Mouse (Mus musculus) Patski (cell line): ENCODE measurements around the gene Map2k5. TPM values are rescaled to one million over a fixed set of nuclear protein-coding genes. Genes with fewer than 3 reads are reported as not detected.

Source experiments
- ATAC-seq: fragments of 100-300 bp; one replicate; pipeline ENCODE4 v1.8.0; 2021
- CTCF ChIA-PET: fragments of 350-600 bp; sonication (Branson Sonifier 250); formaldehyde crosslinking; loops from one replicate; lab custom pipeline; 2022; ENCODE audit warnings: inconsistent platforms; lab: Charles Lee
- POLR2A ChIA-PET: fragments of 350-600 bp; sonication (Branson Sonifier 250); formaldehyde crosslinking; loops from one replicate; lab custom pipeline; 2022; ENCODE audit warnings: antibody characterized with exemption, inconsistent platforms; lab: Charles Lee
- DNase-seq: peaks from one replicate; pipeline ENCODE4 v3.0.0-alpha.2; 2011; ENCODE audit warnings: low read depth, low spot score
- H3K27me3 ChIP-seq: fragments of 371-371 bp; one replicate; pipeline ENCODE4 v1.5.1; 2021
- CTCF ChIP-seq: fragments of 100-300 bp; IDR thresholded peaks from one replicate; pipeline ENCODE4 v1.5.1; 2021
- in situ Hi-C: fragments of 300-500 bp; cut with MboI; formaldehyde crosslinking; loops from 3 replicates; pipeline ENCODE4 v1.11.1; 2018; ENCODE audit warnings: low pct_unique_long_range_greater_than_20kb, mixed read lengths
- polyA plus RNA-seq: library from polyadenylated mRNA; unstranded; gene quantifications from one replicate; pipeline ENCODE4 v1.2.3, GENCODE M21; 2021

The Map2k5 gene
- polyA plus RNA-seq, 1 experiment from 2014 or later: 31.5 TPM

GRCm38 (mm10) chr9:63230289-63230688 is 147.4 kb downstream of the Map2k5 start:
- ChIA-PET CTCF (no interaction called here), POLR2A (no interaction called here)
- no peak for TF ChIP-seq CTCF
- DNase-seq: no peak
- in situ Hi-C loops: no loop called here
- no peak for ATAC-seq
- no peaks in the 10 kb centered on the region for H3K27me3 ChIP-seq

GRCm38 (mm10) chr9:63229124-63229523 is 148.6 kb downstream of the Map2k5 start:
- no peaks in the 10 kb centered on the region for H3K27me3 ChIP-seq
- CTCF ChIA-PET: no interaction called here
- no peak for TF ChIP-seq CTCF
- no peak for ATAC-seq
- in situ Hi-C loops: no loop called here
- POLR2A ChIA-PET: no interaction called here
- no peak for DNase-seq

GRCm38 (mm10) chr9:63222161-63222560 is 155.5 kb downstream of the Map2k5 start:
- no peak for DNase-seq
- no peak for ATAC-seq
- ChIA-PET POLR2A (interaction anchor here (1.5 kb wide), 1 partner anchor 67 kb away, joined by 3 read pairs; no protein-coding TSS in a partner anchor), CTCF (interaction anchor here (1.4 kb wide), 1 partner anchor 38 kb away, joined by 3 read pairs; no protein-coding TSS in a partner anchor)
- TF ChIP-seq CTCF: no peak
- in situ Hi-C loops: no loop called here
- H3K27me3 ChIP-seq: no peaks in the 10 kb centered on the region

GRCm38 (mm10) chr9:63219851-63220250 is 157.9 kb downstream of the Map2k5 start:
- TF ChIP-seq CTCF: no peak
- in situ Hi-C loops: no loop called here
- CTCF ChIA-PET: no interaction called here
- no peaks in the 10 kb centered on the region for H3K27me3 ChIP-seq
- ATAC-seq (no peak), DNase-seq (no peak)
- POLR2A ChIA-PET: no interaction called here

GRCm38 (mm10) chr9:63215031-63215430 is 162.7 kb downstream of the Map2k5 start:
- TF ChIP-seq CTCF: no peak
- in situ Hi-C loops: no loop called here

GRCm38 (mm10) chr9:63206769-63207276 is 170.9 kb downstream of the Map2k5 start:
- DNase-seq (no peak), ATAC-seq (no peak)
- ChIA-PET CTCF (no interaction called here), POLR2A (no interaction called here)
- in situ Hi-C loops: no loop called here
- TF ChIP-seq CTCF: no peak
- no peaks in the 10 kb centered on the region for H3K27me3 ChIP-seq

More at GRCm38 (mm10) chr9:63215031-63215430, 162.7 kb downstream of the Map2k5 start:
- CTCF ChIA-PET: interaction anchor here (2.7 kb wide), 1 partner anchor 10 kb away, joined by 7 read pairs; no protein-coding TSS in a partner anchor
- POLR2A ChIA-PET: no interaction called here
- DNase-seq (no peak), ATAC-seq (no peak)
- no peaks in the 10 kb centered on the region for H3K27me3 ChIP-seq

- POLR2A ChIA-PET: no interaction called here
- in situ Hi-C loops: no loop called here
These were observed 174.2 kb downstream of the Map2k5 start for GRCm38 (mm10) chr9:63203461-63203860.

GRCm38 (mm10) chr9:63201376-63202323 is 176.1 kb downstream of the Map2k5 start:
- TF ChIP-seq CTCF: peak; percentile 51
- DNase-seq: peak; percentile 62
- in situ Hi-C loops: no loop called here
- CTCF ChIA-PET: no interaction called here
- POLR2A ChIA-PET: no interaction called here
- ATAC-seq: no peak
- H3K27me3 ChIP-seq: no peaks in the 10 kb centered on the region

More at GRCm38 (mm10) chr9:63203461-63203860, 174.2 kb downstream of the Map2k5 start:
- DNase-seq: no peak
- ATAC-seq: no peak
- CTCF ChIA-PET: no interaction called here
- TF ChIP-seq CTCF: no peak
- H3K27me3 ChIP-seq: no peaks in the 10 kb centered on the region

- in situ Hi-C loops: no loop called here
- ChIA-PET CTCF (no interaction called here), POLR2A (no interaction called here)
- ATAC-seq (no peak), DNase-seq (no peak)
- no peak for TF ChIP-seq CTCF
- H3K27me3 ChIP-seq: no peaks in the 10 kb centered on the region
These were observed 180.4 kb downstream of the Map2k5 start for GRCm38 (mm10) chr9:63197252-63197651.

GRCm38 (mm10) chr9:63196114-63196682 is 181.5 kb downstream of the Map2k5 start:
- DNase-seq (no peak), ATAC-seq (no peak)
- ChIA-PET CTCF (no interaction called here), POLR2A (no interaction called here)
- in situ Hi-C loops: no loop called here
- TF ChIP-seq CTCF: no peak
- H3K27me3 ChIP-seq: no peaks in the 10 kb centered on the region
